Mouse (Mus musculus) embryo, embryonic 9.5 days (tissue): ENCODE data around the gene Nr4a2.

Experiments
- DNase-seq: peaks from one replicate; pipeline ENCODE4 v3.0.0-alpha.2; 2017; ENCODE audit errors: extremely low spot score

Gene Nr4a2

GRCm38 (mm10) chr2:57123991-57124840, at the start of gene Nr4a2:
Gene Nr4a2 (minus strand): TSS chr2:57124003.
- peak; percentile 86 for DNase-seq

GRCm38 (mm10) chr2:57165416-57165815, 41.6 kb upstream of the Nr4a2 start:
- DNase-seq, result no peak

- DNase-seq, result no peak
These were observed 33.0 kb upstream of the Nr4a2 start for GRCm38 (mm10) chr2:57156814-57157213.

GRCm38 (mm10) chr2:57149796-57150195, 26.0 kb upstream of the Nr4a2 start:
- DNase-seq, result no peak

GRCm38 (mm10) chr2:57148231-57148630, 24.4 kb upstream of the Nr4a2 start:
- no peak for DNase-seq

- no peak for DNase-seq
These were observed 22.0 kb upstream of the Nr4a2 start for GRCm38 (mm10) chr2:57145646-57146421.

- DNase-seq, result no peak
These were observed 14.8 kb upstream of the Nr4a2 start for GRCm38 (mm10) chr2:57138594-57138993.

GRCm38 (mm10) chr2:57127461-57127860, 3.7 kb upstream of the Nr4a2 start:
- DNase-seq, result no peak

- no peak for DNase-seq
These were observed 2.1 kb upstream of the Nr4a2 start for GRCm38 (mm10) chr2:57125891-57126290.

- DNase-seq, result peak; percentile 78
These were observed 520 bp downstream of the Nr4a2 start for GRCm38 (mm10) chr2:57122986-57123980.

- no peak for DNase-seq
These were observed 2.7 kb downstream of the Nr4a2 start for GRCm38 (mm10) chr2:57121110-57121509.

GRCm38 (mm10) chr2:57117201-57117951, 6.4 kb downstream of the Nr4a2 start:
- peak; percentile 68 for DNase-seq

- peak; percentile 78 for DNase-seq
These were observed 7.2 kb downstream of the Nr4a2 start for GRCm38 (mm10) chr2:57116366-57117200.

- DNase-seq, result peak; percentile 52
These were observed 7.9 kb downstream of the Nr4a2 start for GRCm38 (mm10) chr2:57115864-57116365.

- peak; percentile 55 for DNase-seq
These were observed 8.5 kb downstream of the Nr4a2 start for GRCm38 (mm10) chr2:57115181-57115863.

GRCm38 (mm10) chr2:57114211-57115151, 9.3 kb downstream of the Nr4a2 start:
- peak; percentile 85 for DNase-seq

GRCm38 (mm10) chr2:57113431-57113830, 10.4 kb downstream of the Nr4a2 start:
- no peak for DNase-seq

GRCm38 (mm10) chr2:57112949-57113348, 10.9 kb downstream of the Nr4a2 start:
- no peak for DNase-seq
